Mouse (Mus musculus): Measurements from ENCODE around the gene Srxn1. TPM values are rescaled to one million over a fixed set of nuclear protein-coding genes. Genes with fewer than 3 reads are reported as not detected.

Gene Srxn1
- total RNA-seq, 2 experiments from 2014 or later, result 13.4 to 14.8 TPM

DNA sequence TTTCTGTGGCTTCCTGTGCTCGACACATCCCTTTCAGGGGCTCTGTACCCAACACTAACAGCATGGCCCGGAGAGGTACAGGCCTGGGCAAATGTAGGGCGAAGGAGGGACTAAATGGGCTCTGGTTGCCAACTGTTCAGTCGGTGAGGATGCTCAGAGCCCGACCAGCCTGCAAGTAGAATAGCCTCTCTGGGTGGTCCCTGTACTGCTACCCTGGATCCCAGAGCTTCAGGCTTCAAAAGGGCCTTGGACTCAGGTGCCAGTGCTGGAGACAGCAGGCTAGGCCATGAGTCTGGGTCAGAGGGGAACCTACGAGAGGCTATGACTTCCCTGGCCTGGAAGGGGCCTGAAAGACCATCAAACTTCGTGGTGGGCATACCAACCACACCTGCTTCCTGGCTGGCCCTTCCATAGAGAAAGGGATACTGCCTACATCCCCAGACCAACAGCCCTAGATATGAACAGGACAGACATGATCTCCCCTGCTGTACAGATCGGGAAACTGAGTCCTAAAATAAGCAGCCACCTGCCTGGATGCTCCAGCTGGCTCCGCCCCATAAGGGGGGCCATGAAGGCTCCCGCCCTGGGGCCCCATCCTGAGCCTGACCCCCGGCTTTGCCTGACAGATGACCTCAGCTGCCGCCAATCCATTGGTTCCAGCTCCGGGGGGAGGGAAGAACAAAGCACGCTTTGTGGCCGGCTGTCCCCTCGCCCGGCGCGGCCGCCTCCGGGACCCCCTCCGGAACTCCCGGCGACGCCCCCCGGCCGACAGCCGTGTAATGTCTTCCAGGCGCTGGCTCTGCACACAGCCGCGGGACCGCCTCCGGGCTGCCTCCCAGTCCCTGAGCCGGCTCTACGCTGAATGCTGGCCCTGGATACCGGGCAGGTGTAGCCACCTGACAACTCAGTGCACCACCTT lies 9.0 kb downstream of the Srxn1 start:
- peak in 1 of 2 experiments; percentile 38 for DNase-seq (ENCODE audit: low spot score in 2 of 2)

DNA sequence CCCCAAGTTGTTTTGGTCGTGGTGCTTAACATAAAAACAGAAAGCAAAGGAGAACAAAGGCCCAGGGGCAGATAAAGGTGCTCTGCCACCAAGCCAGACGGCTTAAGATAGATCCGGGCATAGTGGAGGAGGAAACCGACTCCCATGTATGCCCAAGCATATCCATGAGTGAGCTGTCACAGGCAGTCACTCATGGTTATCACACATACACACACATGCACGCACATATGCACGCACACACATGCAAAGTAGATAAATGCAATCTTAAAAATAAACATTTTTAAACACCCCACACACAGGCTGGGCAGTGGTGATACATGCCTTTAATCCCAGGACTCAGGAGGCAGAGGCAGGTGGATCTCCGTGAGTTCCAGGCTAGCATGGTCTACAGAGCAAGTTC lies 12.4 kb downstream of the Srxn1 start:
- no peak for DNase-seq (ENCODE audit: low spot score in 2 of 2)

DNA sequence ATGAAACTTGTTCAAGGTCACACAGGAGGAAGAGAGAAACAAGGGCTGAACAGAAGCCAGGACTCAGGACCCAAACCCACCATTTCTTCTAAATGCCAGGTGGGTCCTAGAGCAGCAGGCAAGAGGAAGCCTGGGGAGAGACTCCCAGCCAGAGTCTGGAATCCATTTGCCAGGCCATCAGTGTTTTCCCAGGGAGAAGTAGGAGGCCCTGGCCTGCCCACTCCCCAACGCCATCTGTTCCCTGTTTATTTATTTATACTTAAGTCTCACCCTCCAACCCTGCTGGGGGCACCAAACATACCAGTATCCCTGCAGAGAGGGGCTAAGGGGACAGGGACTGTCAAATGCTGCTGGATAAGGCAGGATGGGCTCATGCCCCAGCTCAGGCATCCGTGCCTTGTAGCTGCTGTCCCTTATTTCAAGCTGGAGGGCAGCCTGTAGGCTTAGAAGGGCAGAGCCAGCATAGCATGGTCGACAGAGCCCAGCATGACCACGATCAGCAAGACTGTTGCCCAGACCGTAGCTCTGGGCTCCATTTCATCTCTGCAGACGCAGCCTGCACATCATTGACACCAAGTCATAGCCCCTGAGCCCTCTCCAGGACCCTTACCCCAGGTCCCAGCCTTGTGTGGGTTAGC lies 14.0 kb downstream of the Srxn1 start:
- no peak for DNase-seq (ENCODE audit: low spot score in 2 of 2)

DNA sequence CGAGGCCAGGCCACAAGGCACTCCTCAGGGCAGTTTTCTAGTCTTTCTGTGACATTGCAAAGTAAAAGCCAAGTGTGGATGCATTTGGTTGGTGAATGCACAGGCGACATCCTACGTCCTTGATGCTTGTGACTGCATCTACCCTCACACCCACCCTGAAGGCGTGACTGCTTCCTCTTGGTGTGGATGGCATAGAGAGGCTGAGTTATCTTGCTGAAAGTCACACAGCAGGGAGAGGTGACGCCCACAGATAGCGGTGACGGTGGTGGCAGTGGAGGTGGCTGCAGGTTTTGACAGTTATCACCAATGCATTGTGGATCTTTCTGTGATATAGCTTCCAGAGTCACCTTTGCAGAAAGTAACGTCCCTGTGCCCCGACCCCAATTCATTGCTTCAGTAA lies 17.6 kb downstream of the Srxn1 start:
- DNase-seq (ENCODE audit: low spot score in 2 of 2), result no peak

DNA sequence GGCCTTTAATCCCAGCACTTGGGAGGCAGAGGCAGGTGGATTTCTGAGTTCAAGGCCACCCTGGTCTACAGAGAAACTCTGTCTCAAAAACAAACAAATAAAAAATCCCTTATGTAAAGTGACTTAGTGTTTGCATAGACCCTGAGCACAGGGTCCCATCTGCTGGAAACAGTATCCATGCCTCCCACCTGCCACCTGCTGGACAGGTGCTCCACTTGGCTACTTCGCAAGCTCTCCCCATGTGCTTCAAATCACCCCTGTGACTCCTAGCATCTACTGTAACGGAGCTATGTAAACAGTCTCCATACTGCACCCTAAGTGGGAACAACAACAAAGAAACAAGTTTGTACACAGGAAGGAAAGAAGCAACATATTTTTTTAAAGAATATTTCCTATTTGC lies 23.3 kb downstream of the Srxn1 start:
- DNase-seq (ENCODE audit: low spot score in 2 of 2), result no peak

DNA sequence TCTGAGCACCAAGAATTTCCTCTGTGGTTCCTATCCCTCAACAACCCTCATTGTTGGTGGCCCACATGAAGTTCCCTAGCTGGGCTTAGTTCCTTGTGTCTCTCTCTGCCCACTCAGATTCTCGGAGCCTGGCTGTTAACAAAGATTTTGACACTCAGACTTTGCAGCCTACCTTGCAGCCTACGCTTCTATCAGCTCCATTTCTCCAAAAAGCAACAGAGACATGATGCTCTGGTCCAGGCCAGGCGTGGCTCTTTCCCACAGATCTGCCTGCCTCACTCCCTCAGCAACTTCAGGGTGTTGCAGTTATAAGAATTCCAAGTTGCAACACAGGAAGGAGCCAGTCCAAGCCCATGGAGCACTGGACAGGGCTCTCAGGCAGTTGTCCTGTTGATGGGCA lies 24.5 kb downstream of the Srxn1 start:
- DNase-seq (ENCODE audit: low spot score in 2 of 2), result no peak

DNA sequence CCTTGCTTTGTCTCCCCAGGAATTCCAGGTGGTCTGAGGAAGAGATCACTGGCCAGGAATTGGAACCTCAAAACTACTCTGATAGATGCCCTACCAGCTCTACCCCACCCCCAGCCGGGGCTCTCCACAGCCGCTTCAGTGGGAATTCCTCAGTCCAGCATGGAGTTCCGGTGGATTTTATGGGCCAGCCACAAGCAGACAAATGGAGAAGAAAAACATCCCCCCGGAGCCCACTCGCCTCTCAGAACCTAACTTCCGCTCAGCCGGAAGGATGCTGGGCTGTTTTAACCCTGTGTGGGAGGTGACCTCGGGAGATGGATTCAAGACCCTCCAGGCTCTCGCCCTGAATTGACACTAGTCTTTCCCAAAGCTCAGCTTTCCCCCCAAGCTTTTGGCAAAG lies 26.7 kb downstream of the Srxn1 start:
- no peak for DNase-seq (ENCODE audit: low spot score in 2 of 2)

DNA sequence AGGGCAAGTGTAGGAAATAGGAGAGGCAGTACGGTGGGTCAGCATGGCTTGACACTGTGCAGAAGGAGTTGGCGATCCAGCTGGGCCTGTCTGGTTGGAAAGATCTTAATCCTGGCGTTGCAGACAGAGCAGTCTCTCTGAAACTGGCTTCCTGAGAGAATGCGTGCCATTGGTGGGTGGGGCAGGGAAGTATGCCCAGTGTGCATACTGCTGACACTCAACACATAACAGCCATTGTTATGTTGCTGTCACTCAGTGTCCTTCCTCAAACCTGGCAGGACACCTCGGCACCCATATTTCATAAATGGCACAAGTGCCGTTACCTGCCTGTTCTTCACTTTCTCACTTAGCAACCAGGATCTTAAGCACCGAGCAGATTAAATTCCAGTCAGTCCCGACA lies 27.4 kb downstream of the Srxn1 start:
- DNase-seq (ENCODE audit: low spot score in 2 of 2), result no peak

DNA sequence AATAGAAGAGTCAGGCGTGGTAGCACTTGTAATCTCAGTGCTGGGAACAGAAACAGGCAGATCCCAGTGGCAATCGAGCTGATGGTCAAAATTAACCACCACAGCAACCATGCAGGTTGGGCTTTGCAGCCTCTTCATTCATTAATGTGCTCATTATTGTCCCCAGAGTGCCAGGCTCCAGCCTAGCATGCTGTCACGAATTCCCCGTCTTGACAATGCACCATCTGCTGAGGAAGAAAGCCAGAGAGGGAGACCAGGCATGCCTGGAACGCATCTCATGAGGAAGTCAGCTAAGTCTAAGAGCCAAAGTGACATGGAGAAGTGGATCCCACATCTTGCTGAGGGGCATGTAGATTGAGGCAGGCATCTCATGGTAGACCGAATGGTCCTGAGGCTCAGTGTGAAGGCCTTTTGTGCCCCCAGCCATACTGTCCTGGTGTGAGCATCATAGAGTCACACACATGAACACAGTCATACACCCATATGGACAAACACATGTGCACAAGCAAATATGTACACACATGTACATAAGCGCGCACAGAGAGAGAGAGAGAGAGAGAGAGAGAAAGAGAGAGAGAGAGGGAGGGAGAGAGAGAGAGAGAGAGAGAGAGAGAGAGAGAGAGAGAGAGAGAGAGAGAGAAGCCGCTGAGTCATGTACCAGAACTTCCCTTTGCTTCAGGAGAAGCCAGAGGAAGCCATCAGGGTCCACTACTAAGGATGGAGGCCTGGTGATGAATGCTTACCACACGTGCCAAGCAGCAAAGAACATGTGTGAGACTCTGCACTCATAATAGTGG lies 34.1 kb downstream of the Srxn1 start:
- no peak for DNase-seq (ENCODE audit: low spot score in 2 of 2)

DNA sequence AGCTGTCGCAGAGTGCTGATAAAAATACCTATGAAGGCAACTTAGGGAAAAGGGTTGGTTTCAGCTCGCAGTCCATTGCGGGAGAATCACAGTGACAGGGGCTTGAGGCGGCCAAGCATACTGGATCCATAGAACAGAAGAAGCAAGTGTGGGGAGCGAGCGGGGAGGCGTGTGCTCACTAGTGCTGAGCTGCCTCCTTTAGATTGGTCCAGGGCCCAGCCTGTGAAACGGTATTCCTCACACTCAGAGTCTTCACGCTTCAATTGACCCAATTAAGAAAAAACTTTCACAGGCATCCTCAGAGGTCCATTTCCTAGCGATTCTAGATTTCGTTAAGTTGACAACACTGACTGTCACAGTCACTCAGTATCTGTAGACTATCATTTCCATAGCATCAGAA lies 35.6 kb downstream of the Srxn1 start:
- no peak for DNase-seq (ENCODE audit: low spot score in 2 of 2)

DNA sequence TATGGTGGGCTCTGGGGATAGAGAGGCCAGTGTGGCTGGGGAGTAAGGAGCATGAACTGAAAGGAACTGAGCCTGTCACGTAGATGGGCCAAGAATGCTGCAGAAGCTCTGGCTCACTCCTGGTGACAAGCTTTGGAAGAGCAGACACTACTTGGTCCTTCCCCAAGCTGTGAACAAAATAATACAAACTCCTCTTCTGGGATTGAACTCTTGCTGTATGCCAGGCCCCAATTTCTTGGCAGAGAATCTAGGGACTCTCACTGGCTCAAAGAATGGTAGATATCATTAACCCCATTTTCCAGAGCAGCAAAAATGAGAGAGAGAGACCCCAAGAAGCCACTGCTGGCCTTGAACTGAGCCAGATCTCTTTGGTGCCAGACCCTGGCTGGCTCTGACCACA lies 36.2 kb downstream of the Srxn1 start:
- DNase-seq (ENCODE audit: low spot score in 2 of 2), result no peak

DNA sequence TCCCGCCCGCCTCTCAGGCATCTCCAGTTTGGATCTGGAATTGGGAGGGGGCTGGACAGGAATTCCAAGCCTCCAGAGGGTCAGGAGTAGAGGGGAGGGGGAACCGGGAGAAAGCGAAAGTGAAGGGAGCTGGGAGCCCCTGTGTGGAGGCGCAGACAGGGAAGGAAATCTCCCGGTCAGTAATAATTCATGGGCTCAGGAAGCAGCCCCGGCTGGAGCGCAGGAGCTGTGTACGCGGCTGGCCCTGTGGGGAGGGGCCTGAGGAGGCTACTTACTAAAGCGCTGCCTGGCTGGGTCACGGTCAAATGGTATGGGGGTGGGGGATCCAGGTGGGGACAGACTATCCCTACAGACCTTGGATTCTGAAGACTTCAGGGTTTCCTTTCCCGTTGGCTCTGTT lies 36.7 kb downstream of the Srxn1 start:
- no peak for DNase-seq (ENCODE audit: low spot score in 2 of 2)

DNA sequence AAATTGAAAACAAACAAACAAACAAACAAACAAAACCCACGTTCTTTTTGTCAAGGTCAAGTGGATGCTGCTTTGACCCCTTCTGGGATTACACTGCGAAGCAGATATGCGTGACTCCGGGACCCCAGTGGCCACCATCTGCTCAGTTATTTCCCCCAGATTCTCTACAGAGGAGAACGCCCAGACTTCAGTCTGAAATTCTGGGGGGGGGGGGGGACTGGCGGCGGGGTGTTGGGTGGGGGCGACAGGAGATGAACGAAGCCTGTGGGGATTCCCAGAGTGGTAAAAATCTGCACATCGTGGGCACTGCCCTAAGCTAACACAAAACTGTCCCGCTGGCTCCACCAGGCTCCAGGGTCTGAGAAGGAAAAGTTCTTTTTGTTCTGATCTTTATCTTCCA lies 37.3 kb downstream of the Srxn1 start:
- DNase-seq (ENCODE audit: low spot score in 2 of 2), result no peak

DNA sequence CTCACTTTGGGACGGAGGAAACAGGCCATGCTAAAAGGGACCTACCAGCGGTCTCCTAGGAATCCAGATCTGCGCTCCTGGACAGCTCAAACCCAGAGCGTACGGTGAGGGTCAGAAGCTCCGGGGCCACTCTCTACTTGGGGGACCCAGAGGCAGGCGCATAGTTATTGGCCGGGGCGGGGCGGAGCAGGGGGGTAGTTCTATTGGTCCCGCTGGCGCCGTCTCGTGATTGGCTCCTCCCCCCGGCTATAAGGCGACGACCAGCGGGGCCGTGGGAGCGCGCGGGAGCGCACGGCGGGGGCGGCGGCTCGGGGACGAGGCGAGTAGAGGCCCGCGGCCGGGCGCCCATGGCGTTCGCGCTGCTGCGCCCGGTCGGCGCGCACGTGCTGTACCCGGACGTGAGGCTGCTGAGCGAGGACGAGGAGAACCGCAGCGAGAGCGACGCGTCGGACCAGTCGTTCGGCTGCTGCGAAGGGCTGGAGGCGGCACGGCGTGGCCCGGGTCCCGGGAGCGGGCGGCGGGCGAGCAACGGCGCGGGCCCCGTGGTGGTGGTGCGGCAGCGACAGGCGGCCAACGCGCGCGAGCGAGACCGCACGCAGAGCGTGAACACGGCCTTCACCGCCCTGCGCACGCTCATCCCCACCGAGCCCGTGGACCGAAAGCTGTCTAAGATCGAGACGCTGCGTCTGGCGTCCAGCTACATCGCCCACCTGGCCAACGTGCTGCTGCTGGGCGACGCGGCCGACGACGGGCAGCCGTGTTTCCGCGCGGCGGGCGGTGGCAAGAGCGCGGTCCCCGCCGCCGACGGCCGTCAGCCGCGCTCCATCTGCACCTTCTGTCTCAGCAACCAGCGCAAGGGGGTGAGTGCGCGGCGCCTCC lies 38.2 kb downstream of the Srxn1 start, which contains the start of gene Tcf15:
TSS of gene Tcf15 (plus strand) at position 283 of the 879 bp plus-strand sequence.
- DNase-seq (ENCODE audit: low spot score in 2 of 2), result peak; percentile 43 to 73

DNA sequence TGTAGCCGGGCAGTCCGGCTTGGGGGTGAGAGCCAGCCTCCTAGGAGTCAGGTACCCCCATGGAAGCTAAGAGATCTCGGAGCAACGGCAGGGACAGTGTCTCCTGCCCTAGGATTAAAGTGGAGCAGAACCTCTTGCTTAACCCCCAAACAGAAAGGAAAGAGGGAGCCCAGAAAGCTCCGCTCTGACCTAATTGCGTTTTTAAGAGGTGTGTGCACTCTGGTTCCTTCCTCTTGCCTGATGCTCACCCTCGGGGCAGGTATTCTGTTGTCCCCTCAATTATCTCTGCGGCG lies 38.8 kb downstream of the Srxn1 start:
- DNase-seq (ENCODE audit: low spot score in 2 of 2), result no peak

DNA sequence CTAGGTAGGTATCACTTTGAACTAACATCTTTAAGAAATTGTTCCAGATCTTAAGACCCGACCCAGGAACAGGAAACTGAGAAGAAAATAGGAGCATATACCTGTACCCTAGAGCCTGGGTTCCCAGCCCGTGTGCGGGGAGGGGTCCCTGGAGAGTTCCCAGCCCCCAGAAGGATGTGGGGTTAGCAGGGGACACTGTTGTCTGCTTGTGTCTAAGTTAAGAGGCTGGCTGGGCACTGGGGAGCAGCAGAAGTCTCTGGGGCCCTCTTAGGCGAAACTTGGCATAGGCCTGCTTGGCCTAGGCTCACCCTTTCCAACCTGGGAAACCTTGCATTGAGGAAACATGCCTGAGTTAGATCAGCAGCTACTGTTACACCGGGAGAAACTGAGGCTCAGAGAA lies 39.2 kb downstream of the Srxn1 start:
- DNase-seq (ENCODE audit: low spot score in 2 of 2), result no peak

DNA sequence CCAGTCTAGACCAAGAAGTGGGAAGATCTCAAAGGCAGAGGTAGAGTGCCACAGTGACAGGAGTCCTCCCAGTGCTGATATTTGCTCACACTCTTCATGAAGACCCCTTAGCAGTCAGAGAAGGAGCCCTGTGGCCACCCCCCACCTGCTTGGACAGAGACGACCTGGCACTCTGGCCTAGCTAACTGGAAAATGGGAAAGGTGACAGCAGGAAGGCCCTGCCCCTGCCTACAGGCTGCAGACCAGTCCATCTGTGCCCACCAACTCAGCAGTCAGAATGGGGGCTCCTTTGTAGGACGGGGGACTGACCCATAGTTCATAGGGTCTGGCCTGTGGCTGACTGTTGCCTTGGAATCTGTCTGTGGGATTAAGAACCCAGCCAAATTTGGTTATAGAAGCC lies 40.4 kb downstream of the Srxn1 start:
- no peak for DNase-seq (ENCODE audit: low spot score in 2 of 2)

DNA sequence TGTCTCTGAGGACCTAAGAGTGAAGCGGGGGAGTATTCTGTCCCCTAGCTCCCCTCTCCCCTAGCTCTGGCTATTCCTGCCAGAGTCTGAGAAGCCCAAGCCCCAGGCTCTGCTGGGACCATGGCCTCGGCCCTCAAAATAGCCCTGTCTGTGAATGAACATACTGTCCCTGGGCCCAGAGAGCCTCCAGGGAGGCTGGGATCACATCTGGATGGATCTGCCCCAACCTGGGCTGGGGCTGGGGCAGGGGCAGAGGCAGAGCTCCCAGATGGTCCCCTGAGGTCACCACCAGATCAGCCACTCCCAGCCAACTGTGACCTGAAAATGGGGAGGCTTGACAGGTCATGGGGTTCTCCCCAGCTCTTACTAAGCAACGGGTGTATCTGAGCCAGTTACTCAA lies 41.8 kb downstream of the Srxn1 start:
- no peak for DNase-seq (ENCODE audit: low spot score in 2 of 2)

DNA sequence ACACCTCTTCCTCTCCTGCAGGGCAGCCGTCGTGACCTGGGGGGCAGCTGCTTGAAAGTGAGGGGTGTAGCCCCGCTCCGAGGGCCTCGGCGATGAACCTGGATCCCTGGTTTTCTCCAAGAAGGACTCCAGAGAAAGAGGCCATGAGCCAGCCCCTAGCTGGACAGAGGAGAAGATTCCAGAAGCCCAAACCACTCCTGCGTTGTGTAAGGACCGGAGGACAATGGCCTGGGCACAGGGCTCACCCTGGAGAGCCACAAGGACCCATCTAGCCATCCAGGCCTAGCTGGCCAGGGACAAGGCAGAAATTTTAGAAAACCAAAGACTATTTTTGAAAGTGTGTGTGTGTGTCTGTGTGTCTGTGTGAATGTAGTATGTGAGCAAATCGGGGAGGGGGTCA lies 43.4 kb downstream of the Srxn1 start:
- no peak for DNase-seq (ENCODE audit: low spot score in 2 of 2)

DNA sequence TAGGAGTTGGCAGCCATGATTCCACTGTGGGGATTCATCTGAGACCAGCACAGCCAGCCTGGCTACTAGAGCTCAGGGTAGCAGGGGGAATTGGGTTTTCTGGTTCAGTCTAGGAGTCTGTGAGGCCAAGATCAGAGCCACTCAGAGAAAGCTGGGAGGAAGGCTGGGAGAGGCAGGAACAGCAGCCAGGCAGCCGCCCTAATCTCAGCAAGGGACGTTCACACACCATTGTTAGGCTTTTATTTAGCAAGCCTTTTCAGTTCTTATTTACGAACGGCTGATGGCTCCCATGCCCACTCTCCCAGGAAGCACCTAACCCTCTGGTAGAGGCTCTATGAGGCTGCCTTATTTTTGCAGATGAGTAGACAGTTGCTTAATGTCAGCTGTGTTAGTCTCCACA lies 44.6 kb downstream of the Srxn1 start:
- DNase-seq (ENCODE audit: low spot score in 2 of 2), result no peak

DNA sequence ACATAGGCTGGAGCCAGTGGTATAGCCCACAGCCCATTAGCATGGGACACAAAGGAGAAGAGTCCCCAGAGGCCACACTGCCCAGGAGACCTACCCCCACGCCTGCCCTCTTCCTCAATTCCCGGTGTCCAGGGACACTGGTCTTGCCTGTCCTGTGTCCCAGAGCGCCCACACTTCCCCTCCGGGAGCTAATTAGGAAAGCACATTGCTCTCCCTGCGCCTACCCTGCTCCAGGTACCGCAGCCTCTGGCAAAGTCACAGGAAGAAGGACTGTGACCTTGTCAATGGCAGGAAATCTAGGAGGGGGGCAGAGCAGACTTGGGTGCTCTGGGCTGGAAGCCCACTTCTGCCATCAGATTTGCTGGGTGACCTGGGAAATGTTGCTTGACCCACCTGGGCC lies 45.1 kb downstream of the Srxn1 start:
- DNase-seq (ENCODE audit: low spot score in 2 of 2), result no peak
